Mouse (Mus musculus) liver, adult (tissue): ENCODE data around the gene Nol4l.

Source experiments
- GATA4 ChIP-seq: IDR thresholded peaks from 2 replicates; pipeline ENCODE4 v1.6.1; 2014; ENCODE audit warnings: mild to moderate bottlenecking, low read length; ENCODE audit not compliant: insufficient replicate concordance

Nol4l gene

GRCm38 (mm10) chr2:153454841-153455506, 74.8 kb downstream of the Nol4l start:
- no peak for TF ChIP-seq GATA4

- TF ChIP-seq GATA4: no peak
Measured at GRCm38 (mm10) chr2:153453961-153454759, 75.6 kb downstream of the Nol4l start.

GRCm38 (mm10) chr2:153448519-153448918, 81.3 kb downstream of the Nol4l start:
- no peak for TF ChIP-seq GATA4

- TF ChIP-seq GATA4: no peak
Measured at GRCm38 (mm10) chr2:153447719-153448118, 82.1 kb downstream of the Nol4l start.

GRCm38 (mm10) chr2:153446476-153446875, 83.3 kb downstream of the Nol4l start:
- no peak for TF ChIP-seq GATA4

GRCm38 (mm10) chr2:153446017-153446408, 83.8 kb downstream of the Nol4l start:
- TF ChIP-seq GATA4: no peak

GRCm38 (mm10) chr2:153445137-153446016, 84.4 kb downstream of the Nol4l start:
- no peak for TF ChIP-seq GATA4

GRCm38 (mm10) chr2:153444254-153445136, 85.3 kb downstream of the Nol4l start:
- no peak for TF ChIP-seq GATA4

- no peak for TF ChIP-seq GATA4
Measured at GRCm38 (mm10) chr2:153443434-153444240, 86.1 kb downstream of the Nol4l start.

GRCm38 (mm10) chr2:153442720-153443119, 87.1 kb downstream of the Nol4l start:
- no peak for TF ChIP-seq GATA4

GRCm38 (mm10) chr2:153441228-153441627, 88.5 kb downstream of the Nol4l start:
- no peak for TF ChIP-seq GATA4

- TF ChIP-seq GATA4: no peak
Measured at GRCm38 (mm10) chr2:153440755-153441154, 89.0 kb downstream of the Nol4l start.

- TF ChIP-seq GATA4: no peak
Measured at GRCm38 (mm10) chr2:153437306-153437659, 92.5 kb downstream of the Nol4l start.
